Mouse (Mus musculus) heart, postnatal 0 days (tissue): ENCODE results near the gene Ggt1.

Experiments
- CTCF ChIP-seq: IDR thresholded peaks from 2 replicates; pipeline ENCODE4 v1.5.1; 2016; ENCODE audit warnings: antibody characterized with exemption, control low read depth, low read depth
- EP300 ChIP-seq: IDR thresholded peaks from 2 replicates; pipeline ENCODE4 v1.6.1; 2016; ENCODE audit warnings: antibody characterized with exemption, low read depth

GRCm38 (mm10) chr10:75588336-75588735 lies 26.9 kb downstream of the Ggt1 start:
- TF ChIP-seq CTCF (no peak), EP300 (no peak)
